Mouse (Mus musculus): ENCODE results near the gene Mtf2. TPM values are rescaled to one million over a fixed set of nuclear protein-coding genes. Genes with fewer than 3 reads are reported as not detected.

Mtf2 gene
- polyA plus RNA-seq, 1 experiment from 2014 or later: 172 TPM

Other genes with a start within 250 kb of the Mtf2 start
- gene Ube2d2b, start 235.6 kb upstream of the Mtf2 start, polyA plus RNA-seq (2014; fragmentation: Nextera tagmentation; extraction: Ambion mirVana): 0.14 and 0.23 TPM in 2 replicates
- 65.6 and 66.9 TPM in 2 replicates for gene Evi5, start 190.6 kb upstream of the Mtf2 start, polyA plus RNA-seq (2014; fragmentation: Nextera tagmentation; extraction: Ambion mirVana)
- gene Rpl5, start 165.2 kb upstream of the Mtf2 start, polyA plus RNA-seq (2014; fragmentation: Nextera tagmentation; extraction: Ambion mirVana): 91.0 and 95.9 TPM in 2 replicates
- gene Fam69a, start 78.6 kb upstream of the Mtf2 start, polyA plus RNA-seq (2014; fragmentation: Nextera tagmentation; extraction: Ambion mirVana): 17.6 and 18.8 TPM in 2 replicates
- gene Tmed5, start 66.9 kb downstream of the Mtf2 start, polyA plus RNA-seq (2014; fragmentation: Nextera tagmentation; extraction: Ambion mirVana): 26.1 and 28.1 TPM in 2 replicates
- 12.6 and 15.3 TPM in 2 replicates for gene Ccdc18, start 67.2 kb downstream of the Mtf2 start, polyA plus RNA-seq (2014; fragmentation: Nextera tagmentation; extraction: Ambion mirVana)
- 53.0 and 58.0 TPM in 2 replicates for gene Dr1, start 203.2 kb downstream of the Mtf2 start, polyA plus RNA-seq (2014; fragmentation: Nextera tagmentation; extraction: Ambion mirVana)
- gene Pigg, start 246.9 kb downstream of the Mtf2 start, polyA plus RNA-seq (2014; fragmentation: Nextera tagmentation; extraction: Ambion mirVana): 3.1 and 3.6 TPM in 2 replicates

Measured in limb, embryonic 11.5 days (tissue).